Mouse (Mus musculus) cerebellum, adult 2 months (tissue): ENCODE data around the gene Bbs5.
"Not testable (repeated sequence)": the region's sequence is repeated elsewhere in the genome, so short reads cannot be mapped to it uniquely, and the experiment has no call there.

Source experiments
- CTCF ChIP-seq: fragments of 200-500 bp; IDR thresholded peaks from 2 replicates; pipeline ENCODE4 v1.5.1; 2011; ENCODE audit warnings: low read depth, mild to moderate bottlenecking, control low read depth, low read length, moderate library complexity, borderline replicate concordance; ENCODE audit not compliant: insufficient read depth
- POLR2A ChIP-seq: fragments of 200-500 bp; IDR thresholded peaks from 2 replicates; pipeline ENCODE4 v1.6.1; 2011; ENCODE audit warnings: low read length, control low read depth, borderline replicate concordance; ENCODE audit not compliant: insufficient read depth

DNA sequence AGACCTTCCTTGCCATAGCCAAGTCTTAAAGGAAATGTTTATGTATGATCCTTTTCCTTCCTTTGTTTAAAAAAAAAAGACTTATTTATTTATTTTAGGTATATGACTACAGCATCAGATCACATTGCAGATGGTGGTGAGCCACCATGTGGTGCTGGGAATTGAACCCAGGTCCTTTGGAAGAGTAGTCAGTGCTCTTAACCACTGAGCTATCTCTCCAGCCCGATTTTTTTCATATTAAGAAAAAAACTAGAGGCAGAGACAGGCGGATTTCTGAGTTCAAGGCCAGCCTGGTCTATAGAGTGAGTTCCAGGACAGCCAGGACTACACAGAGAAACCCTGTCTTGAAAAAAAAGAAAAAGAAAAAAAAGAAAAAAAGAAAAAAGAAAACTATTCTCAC, 30.2 kb downstream of the Bbs5 start:
- not testable (repeated sequence) for TF ChIP-seq CTCF, POLR2A
